Mouse (Mus musculus) intestine, embryonic 16.5 days (tissue): Measurements from ENCODE around the gene Rerg. TPM values are rescaled to one million over a fixed set of nuclear protein-coding genes. Genes with fewer than 3 reads are reported as not detected.

Experiments used
- ATAC-seq: fragments of 200-750 bp; cut with Nextera tagmentation; 2 replicates; pipeline ENCODE4 v1.8.0; 2017; ENCODE audit warnings: moderate TSS enrichment, moderate library complexity
- H3K27ac ChIP-seq: fragments of 300-500 bp; sonication (generic); 2 replicates; pipeline ENCODE4 v1.5.1; 2014; ENCODE audit warnings: mild to moderate bottlenecking, low read length
- H3K27me3 ChIP-seq: fragments of 300-500 bp; sonication (generic); replicated peaks from 2 replicates; pipeline ENCODE4 v1.6.1; 2014; ENCODE audit warnings: low read length, control low read depth, mixed read lengths; ENCODE audit not compliant: control insufficient read depth, insufficient read depth
- H3K36me3 ChIP-seq: fragments of 300-500 bp; sonication (generic); 2 replicates; pipeline ENCODE4 v1.6.1; 2014; ENCODE audit warnings: low read length, control low read depth; ENCODE audit not compliant: control insufficient read depth, insufficient read depth
- H3K4me1 ChIP-seq: fragments of 300-500 bp; sonication (generic); 2 replicates; pipeline ENCODE4 v1.6.1; 2014; ENCODE audit warnings: low read length, control low read depth, mixed read lengths; ENCODE audit not compliant: control insufficient read depth, insufficient read depth
- H3K4me2 ChIP-seq: fragments of 300-500 bp; sonication (generic); 2 replicates; pipeline ENCODE4 v1.6.1; 2014; ENCODE audit warnings: low read depth, low read length, control low read depth
- H3K4me3 ChIP-seq: fragments of 300-500 bp; sonication (generic); 2 replicates; pipeline ENCODE4 v1.5.1; 2014; ENCODE audit warnings: mild to moderate bottlenecking, low read length
- H3K9ac ChIP-seq: fragments of 300-500 bp; sonication (generic); 2 replicates; pipeline ENCODE4 v1.6.1; 2014; ENCODE audit warnings: low read depth, low read length
- H3K9me3 ChIP-seq: fragments of 300-500 bp; sonication (generic); 2 replicates; pipeline ENCODE4 v1.6.1; 2016; ENCODE audit warnings: low read length, control low read depth; ENCODE audit not compliant: control insufficient read depth
- WGBS: fragments of 180-500 bp; shearing (Covaris S2); extraction: QIAGEN DNeasy Blood & Tissue Kit; methylation state at CpG from one replicate; pipeline ENCODE4 v1.1.7; 2014; 5-methylcytosine and 5-hydroxymethylcytosine counted together
- polyA plus RNA-seq: library from polyadenylated mRNA; unstranded; fragments of >200 nt; fragmentation: Nextera tagmentation; extraction: Ambion mirVana; gene quantifications from 2 replicates; pipeline ENCODE4 v1.2.1, GENCODE M21; 2015

The Rerg gene
- polyA plus RNA-seq, 1 experiment from 2014 or later, result 18.2 TPM

DNA sequence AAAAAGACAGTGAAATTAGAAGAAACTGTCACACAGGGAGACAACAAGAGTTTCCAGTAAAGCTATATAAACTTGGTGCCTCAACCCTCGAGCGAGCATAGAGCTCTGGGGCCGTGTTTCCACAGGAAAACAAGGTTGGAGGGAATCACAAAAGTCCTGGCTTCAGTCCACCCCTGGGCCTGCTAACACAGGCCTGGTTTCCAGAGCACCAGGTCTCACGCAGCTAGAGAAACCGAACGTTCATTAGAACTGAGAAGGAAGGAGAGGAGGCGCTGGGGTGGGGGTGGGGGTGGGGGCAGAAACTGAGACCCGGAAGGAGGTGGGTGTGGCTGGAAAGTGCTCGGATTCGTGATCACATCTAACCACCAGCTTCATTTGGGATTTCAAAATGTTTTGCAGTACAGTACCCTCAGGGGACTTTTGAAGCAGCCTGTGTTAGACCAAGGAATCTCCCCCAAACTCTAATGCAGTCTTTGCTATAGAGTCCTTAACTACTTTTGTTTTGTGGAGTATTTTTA, 67.6 kb downstream of the Rerg start:
- Histone ChIP-seq H3K27me3 (no peaks in the 10 kb centered on the region), H3K4me2 (no peak overlapping the region), H3K9ac (no peak overlapping the region), H3K27ac (peak overlapping the region; percentile 52), H3K36me3 (no peaks in the 10 kb centered on the region), H3K4me3 (no peak overlapping the region), H3K4me1 (peaks cover 18% of the 10 kb centered on the region), H3K9me3 (no peaks in the 10 kb centered on the region)
- WGBS, result 40% methylated on average over 10 of the region's 10 CpGs
- ATAC-seq, result no peak

DNA sequence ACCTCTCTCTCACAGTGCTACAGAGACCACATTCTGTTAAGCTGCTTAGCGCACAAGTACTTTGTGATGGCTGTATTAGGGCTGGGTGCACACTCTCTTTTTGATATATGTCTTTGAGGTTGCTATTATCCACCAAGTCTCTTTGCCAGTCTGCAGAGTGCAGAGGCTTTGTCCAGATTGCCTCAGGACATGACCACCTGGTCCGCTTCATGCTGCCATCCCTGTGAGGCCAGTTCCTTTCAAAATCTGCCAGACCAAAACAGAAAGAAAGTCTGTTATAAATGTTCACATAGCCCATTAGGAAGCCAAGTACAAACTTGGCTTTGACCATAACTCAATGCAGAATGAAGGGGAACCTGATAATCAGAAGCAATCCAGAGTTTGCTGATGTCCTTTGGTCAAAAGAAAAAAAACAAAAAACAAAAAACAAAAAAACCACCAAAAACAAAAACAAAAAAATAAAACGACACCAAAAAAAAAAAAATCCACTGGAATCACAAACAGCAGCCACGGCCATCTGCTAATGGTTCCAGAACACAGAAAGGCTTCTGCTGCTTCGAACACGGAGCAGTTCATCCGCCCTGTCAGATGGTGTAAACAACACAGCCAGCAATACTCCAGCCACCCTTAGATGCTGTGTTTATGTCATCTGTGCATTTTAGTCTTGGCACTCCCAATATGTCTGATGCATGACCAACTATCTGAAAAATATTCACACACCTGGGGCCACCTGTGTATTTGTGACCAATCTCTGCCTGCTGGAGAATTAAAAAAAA, 68.2 kb downstream of the Rerg start:
- Histone ChIP-seq H3K9ac (no peak overlapping the region), H3K4me3 (no peak overlapping the region), H3K27me3 (no peaks in the 10 kb centered on the region), H3K4me2 (no peak overlapping the region), H3K9me3 (no peaks in the 10 kb centered on the region), H3K4me1 (peaks cover 18% of the 10 kb centered on the region), H3K36me3 (no peaks in the 10 kb centered on the region), H3K27ac (peak overlapping the region; percentile 52)
- WGBS, result 60% methylated on average over 7 of the region's 7 CpGs
- peak; percentile 43; the same call in 1 of the 2 replicates for ATAC-seq

DNA sequence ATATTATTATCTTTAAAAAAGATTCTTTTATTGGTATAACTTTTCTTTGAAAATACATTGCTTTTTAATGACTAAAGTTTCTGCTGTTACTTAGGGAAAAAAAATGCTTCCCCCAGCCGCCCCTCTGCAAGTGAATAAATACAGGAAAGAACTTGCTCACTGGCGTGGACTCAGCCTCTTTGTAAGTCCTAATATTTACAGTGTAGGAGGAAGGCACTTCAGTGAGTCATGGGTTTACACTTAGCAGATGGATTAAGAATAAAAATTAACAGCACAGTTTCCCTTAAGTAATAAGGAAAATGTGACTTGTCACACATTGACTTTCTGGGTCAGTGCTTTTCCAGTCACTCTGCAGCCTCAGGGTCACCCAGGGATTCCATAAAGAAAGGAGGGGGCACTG, 70.0 kb downstream of the Rerg start:
- peak; percentile 69 for ATAC-seq
- Histone ChIP-seq H3K9me3 (no peaks in the 10 kb centered on the region), H3K4me3 (no peak overlapping the region), H3K27me3 (no peaks in the 10 kb centered on the region), H3K9ac (no peak overlapping the region), H3K4me2 (no peak overlapping the region), H3K36me3 (no peaks in the 10 kb centered on the region), H3K4me1 (peaks cover 18% of the 10 kb centered on the region), H3K27ac (no peak overlapping the region)
- whole genome bisulfite sequencing, result 40% methylated on average over 2 of the region's 2 CpGs

DNA sequence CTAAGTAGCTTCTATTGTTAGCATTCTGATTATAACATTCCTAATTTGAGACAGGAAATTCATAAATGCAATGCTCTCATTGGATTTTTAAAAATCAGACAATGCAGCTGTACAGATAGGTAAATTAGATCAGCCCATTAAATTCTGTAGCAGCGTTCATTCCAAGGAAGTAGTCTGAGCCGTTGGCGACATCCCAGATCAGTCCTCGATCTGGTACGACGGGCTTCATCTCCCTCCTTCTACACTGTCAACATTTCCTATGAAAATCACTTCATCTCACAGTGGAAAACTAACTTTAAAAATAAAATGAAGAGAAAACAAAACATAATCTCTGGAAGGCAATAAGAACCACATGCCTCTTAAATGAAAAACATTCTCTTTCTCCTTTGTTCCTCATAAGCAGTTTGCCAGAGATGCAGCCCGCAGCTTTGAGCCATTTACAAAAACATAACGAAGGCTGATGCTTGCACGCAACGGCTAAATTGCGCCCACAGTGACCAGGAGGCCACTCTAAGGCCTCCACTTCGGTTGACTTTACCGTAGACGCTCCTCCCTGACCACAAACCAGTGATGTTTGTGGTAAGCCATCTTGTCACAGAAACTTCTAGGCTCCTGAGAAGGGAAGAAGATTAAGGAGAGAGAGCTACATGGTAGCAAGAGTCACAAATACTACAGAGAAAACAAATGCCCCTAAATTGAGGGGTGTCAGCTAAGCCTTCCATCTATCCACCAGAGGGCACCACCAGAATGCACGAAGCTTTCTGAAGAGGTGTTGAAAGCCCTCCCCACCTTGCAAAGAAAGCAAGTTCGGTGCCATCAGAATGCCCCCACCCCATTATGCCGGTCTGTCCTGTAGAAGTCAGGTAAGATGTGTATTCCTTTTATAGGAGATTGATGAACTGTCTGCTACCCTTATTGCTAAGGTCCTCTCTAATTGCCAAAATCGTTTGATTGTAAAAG, 71.8 kb downstream of the Rerg start:
- no peaks in the 10 kb centered on the region for H3K36me3 ChIP-seq
- H3K9ac ChIP-seq, result no peak overlapping the region
- peaks cover 18% of the 10 kb centered on the region for H3K4me1 ChIP-seq
- no peak overlapping the region for H3K4me2 ChIP-seq
- 71% methylated on average over 18 of the region's 18 CpGs for WGBS
- H3K9me3 ChIP-seq, result no peaks in the 10 kb centered on the region
- no peak for ATAC-seq
- no peak overlapping the region for H3K4me3 ChIP-seq
- no peak overlapping the region for H3K27ac ChIP-seq
- H3K27me3 ChIP-seq, result no peaks in the 10 kb centered on the region

DNA sequence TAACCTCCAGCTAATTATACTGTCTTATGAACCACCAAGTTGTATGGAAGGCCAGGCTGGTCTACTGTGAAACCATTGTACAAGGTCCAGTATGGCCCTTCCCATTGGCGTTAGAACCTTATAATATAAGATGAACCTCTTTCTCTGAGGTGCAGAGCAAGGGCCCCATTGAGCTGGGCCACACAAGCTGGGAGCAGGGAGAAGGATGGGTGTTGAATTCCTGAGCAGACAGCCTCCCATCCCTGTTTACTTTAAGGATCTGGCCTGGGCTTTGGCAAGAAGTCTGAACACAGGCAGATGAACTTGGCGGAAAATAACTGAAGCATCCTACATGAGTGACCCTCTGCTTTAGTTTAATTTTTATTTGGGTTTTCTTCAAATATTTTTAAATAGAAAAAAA, 75.8 kb downstream of the Rerg start:
- H3K36me3 ChIP-seq, result no peaks in the 10 kb centered on the region
- H3K4me1 ChIP-seq, result peaks cover under 1% of the 10 kb centered on the region; the same call in 1 of the 2 replicates
- H3K27ac ChIP-seq, result 0 out of 2 replicates have a peak overlapping the region, but pooled peaks have one; percentile 16
- H3K27me3 ChIP-seq, result no peaks in the 10 kb centered on the region
- H3K4me2 ChIP-seq, result no peak overlapping the region
- no peak overlapping the region for H3K9ac ChIP-seq
- 54% methylated on average over 2 of the region's 2 CpGs for WGBS
- peak; percentile 67 for ATAC-seq
- H3K9me3 ChIP-seq, result no peaks in the 10 kb centered on the region
- H3K4me3 ChIP-seq, result no peak overlapping the region

DNA sequence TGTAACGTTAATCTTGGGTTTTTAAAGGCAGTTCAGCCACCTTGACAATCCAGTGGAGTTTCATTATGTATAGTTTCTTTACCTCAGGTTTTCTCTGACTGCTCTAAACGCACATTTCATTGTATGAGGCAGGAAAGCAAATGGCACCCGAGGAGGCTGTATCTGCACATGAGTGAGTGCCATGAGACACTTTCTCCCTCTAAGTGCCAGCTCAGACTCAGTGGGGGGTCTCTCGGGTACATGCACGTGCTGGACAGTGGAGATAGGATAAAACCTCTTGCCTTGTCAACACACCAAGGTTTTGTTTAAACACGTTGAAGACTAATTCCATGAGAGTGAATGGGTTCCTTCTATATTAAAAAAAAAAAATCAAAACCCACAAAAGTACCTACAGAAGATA, 81.8 kb downstream of the Rerg start:
- H3K36me3 ChIP-seq, result no peaks in the 10 kb centered on the region
- H3K9me3 ChIP-seq, result no peaks in the 10 kb centered on the region
- no peak overlapping the region for H3K27ac ChIP-seq
- no peak for ATAC-seq
- H3K27me3 ChIP-seq, result no peaks in the 10 kb centered on the region
- H3K9ac ChIP-seq, result no peak overlapping the region
- 71% methylated on average over 6 of the region's 6 CpGs for WGBS
- H3K4me3 ChIP-seq, result no peak overlapping the region
- no peak overlapping the region for H3K4me2 ChIP-seq
- no peaks in the 10 kb centered on the region for H3K4me1 ChIP-seq

DNA sequence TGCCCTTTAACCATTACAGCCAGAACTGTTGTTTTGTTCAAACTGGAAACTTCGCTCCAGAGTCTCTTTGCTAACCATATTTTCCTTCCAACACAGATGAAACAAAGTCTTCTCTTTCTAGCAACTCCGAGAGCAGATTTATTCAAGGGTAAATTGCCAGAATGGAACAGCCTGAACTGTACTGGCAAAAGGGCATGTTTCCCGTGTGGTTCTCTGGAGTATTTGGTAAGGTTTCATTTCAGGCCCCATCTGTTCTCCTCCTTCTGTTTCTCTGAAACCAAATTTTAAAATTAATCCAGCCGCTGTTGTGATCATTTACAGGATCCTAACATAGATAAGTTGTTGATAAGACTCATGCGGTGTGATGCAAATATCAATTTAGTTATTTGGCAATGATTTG, 82.3 kb downstream of the Rerg start:
- 82% methylated on average over 5 of the region's 5 CpGs for WGBS
- ATAC-seq, result no peak
- Histone ChIP-seq H3K36me3 (no peaks in the 10 kb centered on the region), H3K9me3 (no peaks in the 10 kb centered on the region), H3K4me3 (no peak overlapping the region), H3K9ac (no peak overlapping the region), H3K27ac (no peak overlapping the region), H3K27me3 (no peaks in the 10 kb centered on the region), H3K4me2 (no peak overlapping the region), H3K4me1 (no peaks in the 10 kb centered on the region)

DNA sequence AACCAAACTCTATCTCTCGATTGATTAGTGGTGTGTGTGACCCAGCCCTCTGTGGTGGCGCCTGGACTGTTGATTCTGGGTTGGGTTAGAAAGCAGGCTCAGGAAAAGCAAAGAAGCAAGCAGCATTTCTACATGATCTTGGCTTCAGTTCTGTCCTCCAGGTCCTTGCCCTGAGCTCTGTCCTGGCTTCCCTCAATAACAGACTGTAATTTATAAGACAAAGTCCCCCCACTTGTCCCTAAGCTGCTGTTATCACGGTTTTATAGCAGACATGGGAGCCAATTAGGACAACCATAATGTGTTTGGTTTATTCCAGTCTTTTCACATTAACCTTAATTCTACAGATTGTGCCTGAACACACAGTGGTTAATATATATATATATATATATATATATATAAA, 82.8 kb downstream of the Rerg start:
- no peak overlapping the region for H3K4me3 ChIP-seq
- no peaks in the 10 kb centered on the region for H3K27me3 ChIP-seq
- H3K27ac ChIP-seq, result no peak overlapping the region
- ATAC-seq, result no peak
- WGBS, result 70% methylated on average over 3 of the region's 3 CpGs
- no peak overlapping the region for H3K9ac ChIP-seq
- no peaks in the 10 kb centered on the region for H3K9me3 ChIP-seq
- H3K4me1 ChIP-seq, result no peaks in the 10 kb centered on the region
- H3K36me3 ChIP-seq, result no peaks in the 10 kb centered on the region
- no peak overlapping the region for H3K4me2 ChIP-seq

DNA sequence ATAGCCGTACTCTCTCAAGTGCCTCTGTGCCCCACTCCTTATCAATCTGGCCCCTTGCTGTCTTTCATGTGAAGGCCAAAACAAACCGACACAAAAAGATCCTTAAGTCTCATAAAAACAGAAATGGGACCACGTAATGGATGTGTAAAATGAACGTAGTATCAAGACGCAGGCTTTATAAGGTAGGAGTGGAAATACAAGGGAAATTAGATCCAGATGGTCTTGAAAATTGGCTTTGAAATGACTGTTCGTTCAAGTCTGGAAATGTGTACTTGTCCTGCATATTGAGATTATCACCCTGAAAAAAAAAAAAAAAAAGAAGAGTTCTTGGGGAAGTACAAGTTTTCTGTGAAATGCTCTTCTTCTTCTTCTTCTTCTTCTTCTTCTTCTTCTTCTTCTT, 90.6 kb downstream of the Rerg start:
- H3K27ac ChIP-seq, result no peak overlapping the region
- H3K27me3 ChIP-seq, result no peaks in the 10 kb centered on the region
- H3K36me3 ChIP-seq, result no peaks in the 10 kb centered on the region
- no peak overlapping the region for H3K4me3 ChIP-seq
- no peaks in the 10 kb centered on the region for H3K9me3 ChIP-seq
- 86% methylated on average over 6 of the region's 6 CpGs for WGBS
- H3K4me1 ChIP-seq, result no peaks in the 10 kb centered on the region
- H3K4me2 ChIP-seq, result no peak overlapping the region
- ATAC-seq, result no peak
- no peak overlapping the region for H3K9ac ChIP-seq
